Mouse (Mus musculus) intestine, postnatal 0 days (tissue): Measurements from ENCODE around the gene Ostm1. TPM values are rescaled to one million over a fixed set of nuclear protein-coding genes. Genes with fewer than 3 reads are reported as not detected.

Experiments
- ATAC-seq: fragments of 200-750 bp; cut with Nextera tagmentation; 2 replicates; pipeline ENCODE4 v1.8.0; 2017; ENCODE audit warnings: mild to moderate bottlenecking, moderate TSS enrichment, moderate library complexity
- H3K27ac ChIP-seq: fragments of 300-500 bp; sonication (generic); 2 replicates; pipeline ENCODE4 v1.5.1; 2014; ENCODE audit warnings: mild to moderate bottlenecking, low read depth, low read length, moderate library complexity
- H3K27me3 ChIP-seq: fragments of 300-500 bp; sonication (generic); replicated peaks from 2 replicates; pipeline ENCODE4 v1.6.1; 2014; ENCODE audit warnings: low read length, mixed read lengths; ENCODE audit not compliant: control insufficient read depth, insufficient read depth
- H3K36me3 ChIP-seq: fragments of 300-500 bp; sonication (generic); 2 replicates; pipeline ENCODE4 v1.6.1; 2014; ENCODE audit warnings: mild to moderate bottlenecking, moderate library complexity; ENCODE audit not compliant: control insufficient read depth, insufficient read depth
- H3K4me1 ChIP-seq: fragments of 300-500 bp; sonication (generic); replicated peaks from 2 replicates; pipeline ENCODE4 v1.6.1; 2014; ENCODE audit warnings: antibody characterized with exemption, low read length, mixed read lengths; ENCODE audit not compliant: control insufficient read depth, insufficient read depth
- H3K4me2 ChIP-seq: fragments of 300-500 bp; sonication (generic); replicated peaks from 2 replicates; pipeline ENCODE4 v1.6.1; 2014; ENCODE audit warnings: low read depth, mild to moderate bottlenecking, moderate library complexity
- H3K4me3 ChIP-seq: fragments of 300-500 bp; sonication (generic); 2 replicates; pipeline ENCODE4 v1.5.1; 2014; ENCODE audit warnings: low read depth, low read length
- H3K9ac ChIP-seq: fragments of 300-500 bp; sonication (generic); 2 replicates; pipeline ENCODE4 v1.6.1; 2014; ENCODE audit warnings: mild to moderate bottlenecking, low read depth, low read length
- H3K9me3 ChIP-seq: fragments of 300-500 bp; sonication (generic); 2 replicates; pipeline ENCODE4 v1.6.1; 2016; ENCODE audit warnings: mixed run types; ENCODE audit not compliant: control insufficient read depth
- CTCF ChIP-seq: sonication (generic); IDR thresholded peaks from 2 replicates; pipeline ENCODE4 v1.5.1; 2016; ENCODE audit warnings: low read depth, mild to moderate bottlenecking, control low read depth, antibody characterized with exemption, moderate library complexity
- WGBS: fragments of 180-500 bp; shearing (Covaris S2); extraction: QIAGEN DNeasy Blood & Tissue Kit; methylation state at CpG from one replicate; pipeline ENCODE4 v1.1.7; 2014; 5-methylcytosine and 5-hydroxymethylcytosine counted together
- polyA plus RNA-seq: library from polyadenylated mRNA; unstranded; fragments of >200 nt; fragmentation: Nextera tagmentation; extraction: Ambion mirVana; gene quantifications from 2 replicates; pipeline ENCODE4 v1.2.1, GENCODE M21; 2015

Gene Ostm1
- polyA plus RNA-seq, 1 experiment from 2014 or later = 25.4 TPM

- TF ChIP-seq CTCF = no peak
- no peaks in the 10 kb centered on the region for H3K9me3 ChIP-seq
- H3K4me2 ChIP-seq = no peak overlapping the region
- no peak overlapping the region for H3K27ac ChIP-seq
- no peak overlapping the region for H3K4me3 ChIP-seq
- H3K9ac ChIP-seq = no peak overlapping the region
- H3K4me1 ChIP-seq = no peaks in the 10 kb centered on the region
- 74% methylated on average over 5 of the region's 5 CpGs for WGBS
- no peak for ATAC-seq
- H3K36me3 ChIP-seq = no peaks in the 10 kb centered on the region
- peaks cover 18% of the 10 kb centered on the region for H3K27me3 ChIP-seq
These were observed 23.9 kb upstream of the Ostm1 start for GRCm38 (mm10) chr10:42559581-42560200.

- no peak for ATAC-seq
- no peak overlapping the region for H3K4me2 ChIP-seq
- no peaks in the 10 kb centered on the region for H3K36me3 ChIP-seq
- no peak overlapping the region for H3K27ac ChIP-seq
- 1% methylated on average over 12 of the region's 12 CpGs for WGBS
- H3K4me3 ChIP-seq = no peak overlapping the region
- TF ChIP-seq CTCF = no peak
- H3K9ac ChIP-seq = no peak overlapping the region
- H3K27me3 ChIP-seq = peaks cover 33% of the 10 kb centered on the region
- no peaks in the 10 kb centered on the region for H3K4me1 ChIP-seq
- H3K9me3 ChIP-seq = no peaks in the 10 kb centered on the region
These were observed 21.4 kb upstream of the Ostm1 start for GRCm38 (mm10) chr10:42562272-42562671.

GRCm38 (mm10) chr10:42572567-42572966, 11.1 kb upstream of the Ostm1 start:
- under 1% methylated on average over 20 of the region's 20 CpGs for WGBS

GRCm38 (mm10) chr10:42572971-42573370, 10.7 kb upstream of the Ostm1 start:
- no peak for ATAC-seq
- no peak overlapping the region for H3K9ac ChIP-seq
- WGBS = 1% methylated on average over 15 of the region's 15 CpGs
- H3K9me3 ChIP-seq = no peaks in the 10 kb centered on the region
- no peak overlapping the region for H3K27ac ChIP-seq
- no peak overlapping the region for H3K4me3 ChIP-seq
- no peaks in the 10 kb centered on the region for H3K4me1 ChIP-seq
- no peak for TF ChIP-seq CTCF
- H3K27me3 ChIP-seq = peaks cover 92% of the 10 kb centered on the region
- H3K4me2 ChIP-seq = no peak overlapping the region
- H3K36me3 ChIP-seq = no peaks in the 10 kb centered on the region

More at GRCm38 (mm10) chr10:42572567-42572966, 11.1 kb upstream of the Ostm1 start:
- ATAC-seq = no peak
- Histone ChIP-seq H3K4me3 (no peak overlapping the region), H3K4me1 (no peaks in the 10 kb centered on the region), H3K4me2 (no peak overlapping the region), H3K27me3 (peaks cover 87% of the 10 kb centered on the region), H3K27ac (no peak overlapping the region), H3K9ac (no peak overlapping the region), H3K9me3 (no peaks in the 10 kb centered on the region), H3K36me3 (no peaks in the 10 kb centered on the region)
- TF ChIP-seq CTCF = no peak

DNA sequence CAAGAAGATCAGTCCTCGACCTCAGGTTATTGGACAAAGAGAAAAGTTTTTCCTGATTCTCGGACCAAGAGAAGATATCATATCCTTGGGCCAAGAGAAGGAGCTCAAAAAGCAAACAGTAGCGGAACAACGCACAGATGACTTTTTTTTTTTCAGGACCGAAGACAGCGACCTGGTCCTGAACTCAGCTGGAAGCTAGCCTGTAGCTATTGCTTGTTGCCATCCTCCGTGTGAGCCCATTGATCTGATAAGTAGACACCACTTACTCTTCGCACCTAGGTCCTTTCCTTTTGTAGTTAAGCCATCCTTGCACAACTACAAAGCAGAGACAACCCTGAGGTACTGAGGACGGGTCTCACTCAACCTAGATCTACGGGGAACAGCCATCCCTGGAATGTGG, 9.0 kb upstream of the Ostm1 start:
- Histone ChIP-seq H3K4me3 (no peak overlapping the region), H3K9ac (no peak overlapping the region), H3K9me3 (no peaks in the 10 kb centered on the region), H3K27ac (no peak overlapping the region), H3K4me2 (no peak overlapping the region), H3K27me3 (peaks cover 93% of the 10 kb centered on the region), H3K36me3 (no peaks in the 10 kb centered on the region), H3K4me1 (no peaks in the 10 kb centered on the region)
- 1% methylated on average over 10 of the region's 10 CpGs for WGBS
- TF ChIP-seq CTCF = no peak
- ATAC-seq = no peak

DNA sequence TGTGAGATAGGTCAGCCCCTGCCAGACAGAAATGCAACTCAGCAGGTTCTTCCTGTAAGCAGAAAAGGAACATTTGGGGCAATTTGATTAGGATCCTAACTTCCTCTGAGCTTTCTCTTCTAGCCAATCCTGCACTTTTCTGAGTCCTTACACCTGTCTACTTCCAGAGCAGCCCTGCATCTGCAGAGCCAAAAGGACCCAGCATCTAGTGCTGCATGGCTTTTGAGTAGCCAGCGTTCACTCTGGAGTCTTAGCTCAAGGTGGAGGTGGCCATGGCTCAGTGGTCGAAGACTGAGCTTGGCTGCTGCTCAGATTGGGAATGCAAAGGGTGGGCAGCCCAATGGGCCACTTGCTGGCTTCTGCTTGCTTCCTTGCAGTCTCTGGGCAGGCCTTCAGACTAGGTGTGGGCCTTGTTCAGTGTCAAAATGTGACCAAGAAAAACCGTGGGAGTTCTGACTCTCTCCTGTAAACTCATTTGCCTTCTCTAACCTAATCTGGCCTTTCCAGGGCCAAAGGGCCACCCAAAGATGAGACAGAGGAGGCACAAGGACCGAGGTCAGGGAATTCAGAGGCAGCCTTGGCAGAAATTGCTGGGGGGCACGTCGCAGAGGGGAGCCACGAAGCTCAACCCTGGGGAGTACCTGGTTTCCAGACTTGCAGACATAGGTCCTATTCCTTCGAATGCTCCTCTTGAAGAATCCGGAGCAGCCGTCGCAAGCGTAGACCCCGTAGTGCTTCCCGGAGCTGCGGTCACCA, 5.9 kb upstream of the Ostm1 start:
- H3K9me3 ChIP-seq = no peaks in the 10 kb centered on the region
- WGBS = 2% methylated on average over 15 of the region's 15 CpGs
- ATAC-seq = no peak

More for the DNA sequence above, 5.9 kb upstream of the Ostm1 start:
- no peaks in the 10 kb centered on the region for H3K4me1 ChIP-seq
- peaks cover 96% of the 10 kb centered on the region for H3K27me3 ChIP-seq
- no peaks in the 10 kb centered on the region for H3K36me3 ChIP-seq
- no peak for TF ChIP-seq CTCF
- H3K27ac ChIP-seq = no peak overlapping the region
- H3K4me2 ChIP-seq = no peak overlapping the region
- H3K9ac ChIP-seq = no peak overlapping the region
- H3K4me3 ChIP-seq = no peak overlapping the region
